Mouse (Mus musculus): ENCODE measurements at regions not wholly inside any gene's neighbourhood (a gene's known extent, or its start where the extent isn't known, plus 50 kb on each side); places are given as distances from the start of the nearest gene placed in this dataset.

- H3K27ac ChIP-seq (ENCODE audit: control insufficient read depth, low read depth, low read length), result no peak overlapping the region
- H3K27me3 ChIP-seq (ENCODE audit: control insufficient read depth in 1 of 2, insufficient read depth in 2 of 2, low read length in 2 of 2), result no peaks in the 10 kb centered on the region
- H3K79me2 ChIP-seq (ENCODE audit: control insufficient read depth, insufficient read depth, low read length, poor library complexity), result no peaks in the 10 kb centered on the region
- TF ChIP-seq RAD21 (IDR thresholded peaks at IDR 0.05; ENCODE audit: low read depth, low read length), result peak; percentile 22
- TF ChIP-seq CHD1 (IDR thresholded peaks at IDR 0.05; ENCODE audit: low read depth, low read length), result no peak
- no peak for TF ChIP-seq JUND (IDR thresholded peaks at IDR 0.05; ENCODE audit: low read depth, low read length)
- TF ChIP-seq CTCF (IDR thresholded peaks at IDR 0.05 in 2 of 3, conservative IDR thresholded peaks at IDR 0.05 in 1 of 3; ENCODE audit: control insufficient read depth in 1 of 3, insufficient read depth in 1 of 3, low read depth in 2 of 3, low read length in 3 of 3, poor library complexity in 1 of 3, severe bottlenecking in 1 of 3), result peak in 2 of 3 experiments; percentile 12 to 15; a peak in 2 of 6 replicates
- TF ChIP-seq SMC3 (IDR thresholded peaks at IDR 0.05; ENCODE audit: low read depth, low read length), result peak; percentile 17; the same call in 1 of the 2 replicates
- no peak for TF ChIP-seq HCFC1 (IDR thresholded peaks at IDR 0.05; ENCODE audit: low read depth, low read length)
- no peak overlapping the region for H3K4me3 ChIP-seq (ENCODE audit: control insufficient read depth in 1 of 2, insufficient read depth in 1 of 2, low read depth in 2 of 2, low read length in 2 of 2)
- H3K4me1 ChIP-seq (ENCODE audit: control insufficient read depth in 1 of 2, insufficient read depth in 2 of 2, low read length in 2 of 2), result no peaks in the 10 kb centered on the region
- H3K9me3 ChIP-seq (replicated peaks; ENCODE audit: insufficient read depth, low read length), result no peaks in the 10 kb centered on the region
- H3K36me3 ChIP-seq (ENCODE audit: control insufficient read depth in 1 of 2, insufficient read depth in 2 of 2, low read length in 2 of 2), result no peaks in the 10 kb centered on the region
- DNase-seq (ENCODE audit: low read depth, low spot score), result peak; percentile 3
- no peak overlapping the region for H3K9ac ChIP-seq (ENCODE audit: control insufficient read depth, low read depth, low read length, poor library complexity, severe bottlenecking)
Measured at GRCm38 (mm10) chr17:52182706-52183105, 349.6 kb upstream of the Satb1 start.

- no peaks in the 10 kb centered on the region for H3K4me1 ChIP-seq (ENCODE audit: control insufficient read depth in 1 of 2, insufficient read depth in 2 of 2, low read length in 2 of 2)
- H3K36me3 ChIP-seq (ENCODE audit: control insufficient read depth in 1 of 2, insufficient read depth in 2 of 2, low read length in 2 of 2), result no peaks in the 10 kb centered on the region
- no peaks in the 10 kb centered on the region for H3K79me2 ChIP-seq (ENCODE audit: control insufficient read depth, insufficient read depth, low read length, poor library complexity)
- no peaks in the 10 kb centered on the region for H3K27me3 ChIP-seq (ENCODE audit: control insufficient read depth in 1 of 2, insufficient read depth in 2 of 2, low read length in 2 of 2)
- no peak overlapping the region for H3K9ac ChIP-seq (ENCODE audit: control insufficient read depth, low read depth, low read length, poor library complexity, severe bottlenecking)
- no peak overlapping the region for H3K4me3 ChIP-seq (ENCODE audit: control insufficient read depth in 1 of 2, insufficient read depth in 1 of 2, low read depth in 2 of 2, low read length in 2 of 2)
- TF ChIP-seq CTCF (IDR thresholded peaks at IDR 0.05 in 2 of 3, conservative IDR thresholded peaks at IDR 0.05 in 1 of 3; ENCODE audit: control insufficient read depth in 1 of 3, insufficient read depth in 1 of 3, low read depth in 2 of 3, low read length in 3 of 3, poor library complexity in 1 of 3, severe bottlenecking in 1 of 3) (no peak), MXI1 (IDR thresholded peaks at IDR 0.05; ENCODE audit: low read depth, low read length) (no peak), POLR2A (IDR thresholded peaks at IDR 0.05; ENCODE audit: control insufficient read depth in 1 of 2, insufficient read depth in 1 of 2, low read depth in 1 of 2, low read length in 2 of 2, poor library complexity in 1 of 2) (no peak), BHLHE40 (IDR thresholded peaks at IDR 0.05; ENCODE audit: borderline replicate concordance, low read depth, low read length) (no peak), MEF2A (IDR thresholded peaks at IDR 0.05; ENCODE audit: extremely low read depth, insufficient replicate concordance, low read depth, low read length, poor library complexity, severe bottlenecking) (no peak), ETS1 (IDR thresholded peaks at IDR 0.05; ENCODE audit: low read depth, low read length) (no peak), CHD2 (IDR thresholded peaks at IDR 0.05; ENCODE audit: low read length) (no peak), RAD21 (IDR thresholded peaks at IDR 0.05; ENCODE audit: low read depth, low read length) (no peak), MAX (IDR thresholded peaks at IDR 0.05; ENCODE audit: low read length) (no peak), TBP (IDR thresholded peaks at IDR 0.05; ENCODE audit: low read depth, low read length) (no peak), HCFC1 (IDR thresholded peaks at IDR 0.05; ENCODE audit: low read depth, low read length) (no peak), USF2 (IDR thresholded peaks at IDR 0.05; ENCODE audit: borderline replicate concordance in 1 of 2, insufficient read depth in 1 of 2, low read depth in 1 of 2, low read length in 2 of 2) (no peak), SIN3A (IDR thresholded peaks at IDR 0.05; ENCODE audit: low read length) (no peak), E2F4 (IDR thresholded peaks at IDR 0.05; ENCODE audit: borderline replicate concordance, low read depth, low read length) (no peak), POLR2AphosphoS2 (IDR thresholded peaks at IDR 0.05; ENCODE audit: low read length) (no peak), MAFK (IDR thresholded peaks at IDR 0.05; ENCODE audit: borderline replicate concordance, low read depth, low read length) (no peak), CHD1 (IDR thresholded peaks at IDR 0.05; ENCODE audit: low read depth, low read length) (no peak), USF1 (IDR thresholded peaks at IDR 0.05; ENCODE audit: low read depth, low read length) (no peak), EP300 (IDR thresholded peaks at IDR 0.05; ENCODE audit: low read depth in 1 of 2, low read length in 2 of 2) (no peak), ELF1 (IDR thresholded peaks at IDR 0.05; ENCODE audit: low read depth, low read length) (no peak)
- H3K9me3 ChIP-seq (replicated peaks; ENCODE audit: insufficient read depth, low read length), result no peaks in the 10 kb centered on the region
- DNase-seq (ENCODE audit: low read depth, low spot score), result no peak
- H3K27ac ChIP-seq (ENCODE audit: control insufficient read depth, low read depth, low read length), result no peak overlapping the region
Measured at GRCm38 (mm10) chr17:52177996-52178395, 344.9 kb upstream of the Satb1 start.
